Mouse (Mus musculus) erythroblast, embryonic 14.5 days (primary cell): Measurements from ENCODE around the gene Rsph3a. TPM values are rescaled to one million over a fixed set of nuclear protein-coding genes. Genes with fewer than 3 reads are reported as not detected.
"Not testable (repeated sequence)": the region's sequence is repeated elsewhere in the genome, so short reads cannot be mapped to it uniquely, and the experiment has no call there.

Source experiments
- H3K27me3 ChIP-seq: 2 replicates; pipeline ENCODE4 v1.6.1; 2012; ENCODE audit warnings: inconsistent platforms; ENCODE audit not compliant: control insufficient read depth
- H3K36me3 ChIP-seq: 2 replicates; pipeline ENCODE4 v1.6.1; 2012; ENCODE audit warnings: mild to moderate bottlenecking, inconsistent platforms; ENCODE audit not compliant: control insufficient read depth
- H3K4me1 ChIP-seq: 2 replicates; pipeline ENCODE4 v1.6.1; 2012; ENCODE audit warnings: inconsistent platforms; ENCODE audit not compliant: control insufficient read depth
- H3K4me3 ChIP-seq: replicated peaks from 2 replicates; pipeline ENCODE3; 2012; ENCODE audit warnings: moderate library complexity, mild to moderate bottlenecking, inconsistent platforms
- H3K9me3 ChIP-seq: 2 replicates; pipeline ENCODE4 v1.6.1; 2012; ENCODE audit warnings: low read length, inconsistent platforms, mixed read lengths; ENCODE audit not compliant: control insufficient read depth
- polyA plus RNA-seq: library from polyadenylated mRNA; stranded (reverse); fragments of >175 nt; gene quantifications from 2 replicates; pipeline ENCODE4 v1.2.3, GENCODE M21; 2012

Rsph3a gene
- polyA plus RNA-seq, 1 experiment = 3.8 TPM

GRCm38 (mm10) chr17:7968490-7968889, 23.1 kb downstream of the Rsph3a start:
- not testable (repeated sequence) for H3K36me3 ChIP-seq, H3K4me1 ChIP-seq, H3K27me3 ChIP-seq, H3K9me3 ChIP-seq, H3K4me3 ChIP-seq

GRCm38 (mm10) chr17:7969782-7970181, 24.4 kb downstream of the Rsph3a start:
- not testable (repeated sequence) for H3K4me1 ChIP-seq, H3K27me3 ChIP-seq, H3K9me3 ChIP-seq, H3K4me3 ChIP-seq, H3K36me3 ChIP-seq

- not testable (repeated sequence) for H3K36me3 ChIP-seq, H3K4me1 ChIP-seq, H3K9me3 ChIP-seq, H3K27me3 ChIP-seq, H3K4me3 ChIP-seq
These were observed 38.1 kb downstream of the Rsph3a start for GRCm38 (mm10) chr17:7983484-7983883.

- H3K4me3 ChIP-seq, H3K27me3 ChIP-seq, H3K36me3 ChIP-seq, H3K9me3 ChIP-seq, H3K4me1 ChIP-seq: not testable (repeated sequence)
These were observed 40.2 kb downstream of the Rsph3a start for GRCm38 (mm10) chr17:7985597-7985996.

- H3K4me1 ChIP-seq, H3K9me3 ChIP-seq, H3K27me3 ChIP-seq, H3K36me3 ChIP-seq, H3K4me3 ChIP-seq: not testable (repeated sequence)
These were observed 41.6 kb downstream of the Rsph3a start for GRCm38 (mm10) chr17:7987038-7987437.

- H3K36me3 ChIP-seq, H3K27me3 ChIP-seq, H3K9me3 ChIP-seq, H3K4me1 ChIP-seq, H3K4me3 ChIP-seq: not testable (repeated sequence)
These were observed 57.8 kb downstream of the Rsph3a start for GRCm38 (mm10) chr17:8003248-8003647.

DNA sequence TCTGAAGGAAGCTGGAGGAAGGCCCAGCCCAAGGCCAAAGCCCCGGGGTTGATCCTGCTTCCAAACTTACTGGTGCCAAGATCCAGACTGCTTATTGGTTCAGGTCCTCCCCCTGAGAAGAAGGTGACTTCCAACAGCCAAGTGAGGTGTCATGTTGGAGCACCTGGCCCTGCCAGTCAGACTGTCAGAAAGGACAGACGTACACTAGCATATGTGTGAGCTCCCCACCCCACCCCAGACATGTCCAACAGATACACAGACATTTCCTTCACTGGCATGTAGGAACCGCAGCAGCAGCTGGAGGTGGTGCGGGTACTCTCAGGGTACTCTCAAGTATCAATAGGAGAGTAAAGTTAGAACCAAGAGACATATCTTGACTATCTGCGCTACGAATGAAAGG, 61.4 kb downstream of the Rsph3a start:
- H3K9me3 ChIP-seq, H3K4me3 ChIP-seq, H3K27me3 ChIP-seq, H3K36me3 ChIP-seq, H3K4me1 ChIP-seq: not testable (repeated sequence)

- H3K4me3 ChIP-seq, H3K9me3 ChIP-seq, H3K27me3 ChIP-seq, H3K36me3 ChIP-seq, H3K4me1 ChIP-seq: not testable (repeated sequence)
These were observed 64.2 kb downstream of the Rsph3a start for GRCm38 (mm10) chr17:8009565-8009964.

- H3K4me1 ChIP-seq, H3K9me3 ChIP-seq, H3K4me3 ChIP-seq, H3K36me3 ChIP-seq, H3K27me3 ChIP-seq: not testable (repeated sequence)
These were observed 68.6 kb downstream of the Rsph3a start for GRCm38 (mm10) chr17:8013974-8014373.

DNA sequence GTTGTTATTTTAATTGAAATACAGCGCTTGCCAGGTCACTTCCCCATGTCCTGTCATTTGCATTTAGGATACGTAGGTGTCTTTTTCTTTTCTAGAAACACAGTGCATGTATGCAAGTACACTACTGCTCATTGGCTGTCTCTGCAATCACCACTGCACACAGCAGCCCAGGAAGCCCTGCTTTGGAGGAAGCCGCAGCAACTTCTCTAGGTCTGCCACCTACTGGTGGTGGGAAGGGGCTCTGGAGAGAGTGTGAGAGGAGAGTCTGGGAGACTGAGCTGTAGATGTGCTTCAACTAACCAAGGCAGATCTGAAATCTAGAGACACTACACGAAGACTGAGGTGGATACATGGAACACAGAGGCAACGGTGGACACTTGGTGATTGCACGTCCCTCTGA, 77.3 kb downstream of the Rsph3a start:
- H3K4me1 ChIP-seq, H3K27me3 ChIP-seq, H3K4me3 ChIP-seq, H3K36me3 ChIP-seq, H3K9me3 ChIP-seq: not testable (repeated sequence)

GRCm38 (mm10) chr17:8027475-8028168, 82.2 kb downstream of the Rsph3a start:
- H3K9me3 ChIP-seq, H3K27me3 ChIP-seq, H3K4me3 ChIP-seq, H3K36me3 ChIP-seq, H3K4me1 ChIP-seq: not testable (repeated sequence)

Other genes with a start within 250 kb of the Rsph3a start
- gene Fndc1, start 118.3 kb upstream of the Rsph3a start, polyA plus RNA-seq = not detected in 2 replicates
- 0.02 TPM in 1 of 2 replicates, not detected in the other for gene Tagap, start 19.6 kb upstream of the Rsph3a start, polyA plus RNA-seq
- not detected in 2 replicates for gene Gm49673, start 202.2 kb downstream of the Rsph3a start, polyA plus RNA-seq
- gene Rnaset2a, start 202.5 kb downstream of the Rsph3a start, polyA plus RNA-seq = 1.3 and 1.5 TPM in 2 replicates
- 0.11 and 0.26 TPM in 2 replicates for gene Fgfr1op, start 219.9 kb downstream of the Rsph3a start, polyA plus RNA-seq